Mouse (Mus musculus) thymus, adult 2 months (tissue): ENCODE results near the gene Trpc7.

Experiments used
- CTCF ChIP-seq: fragments of 200-500 bp; IDR thresholded peaks from 2 replicates; pipeline ENCODE4 v1.5.1; 2012; ENCODE audit warnings: mild to moderate bottlenecking, control low read depth, low read length, moderate library complexity, borderline replicate concordance; ENCODE audit not compliant: control insufficient read depth, poor library complexity, insufficient read depth; ENCODE audit errors: extremely low read depth
- POLR2A ChIP-seq: fragments of 200-500 bp; IDR thresholded peaks from 2 replicates; pipeline ENCODE4 v1.6.1; 2012; ENCODE audit warnings: mild to moderate bottlenecking, low read length, control low read depth, moderate library complexity; ENCODE audit not compliant: control insufficient read depth, poor library complexity, insufficient read depth; ENCODE audit errors: extremely low read depth

DNA sequence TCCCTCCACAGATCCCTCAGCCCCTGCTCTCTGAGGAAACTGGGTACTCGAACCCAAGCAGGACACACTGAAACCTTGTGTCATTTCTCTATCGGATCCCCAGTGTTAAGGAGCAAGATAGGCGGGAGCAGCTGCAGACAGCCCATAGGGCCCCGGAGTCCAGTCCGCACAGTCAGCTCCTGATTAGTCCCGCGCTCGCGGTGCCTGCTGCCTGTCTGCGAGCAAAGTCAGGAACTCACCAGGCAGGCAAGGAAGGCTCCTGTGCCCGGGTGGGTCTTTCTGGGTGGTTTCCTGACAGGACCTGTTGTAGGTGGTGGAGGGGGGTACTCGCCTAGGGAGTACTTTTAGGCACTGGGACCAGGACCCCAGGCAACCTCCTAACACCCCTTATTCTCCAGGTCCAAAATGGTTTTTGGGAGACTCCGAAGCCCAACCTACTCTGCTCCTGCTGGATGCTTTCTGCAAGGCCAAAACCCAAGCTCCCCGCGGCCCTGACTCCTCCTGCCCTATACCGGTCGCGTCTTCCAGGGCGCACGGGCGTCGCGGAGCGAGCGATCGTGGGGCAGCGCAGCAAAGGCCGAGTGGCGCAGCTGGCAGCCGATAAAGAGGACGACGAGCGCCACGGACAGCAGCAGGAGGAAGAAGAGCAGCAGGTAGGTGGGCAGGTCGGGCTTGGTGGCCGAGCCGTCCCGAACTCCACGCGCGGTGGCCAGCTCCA is 143.2 kb downstream of the Trpc7 start:
- TF ChIP-seq CTCF, result no peak
- TF ChIP-seq POLR2A, result no peak
